Mouse (Mus musculus) forebrain, embryonic 11.5 days (tissue): Measurements from ENCODE around the gene Gm19684. TPM values are rescaled to one million over a fixed set of nuclear protein-coding genes. Genes with fewer than 3 reads are reported as not detected.
"Not testable (repeated sequence)": the region's sequence is repeated elsewhere in the genome, so short reads cannot be mapped to it uniquely, and the experiment has no call there.

Experiments used
- ATAC-seq: fragments of 200-750 bp; cut with Nextera tagmentation; replicated peaks from 2 replicates; pipeline ENCODE4 v1.8.0; 2017; ENCODE audit warnings: moderate TSS enrichment; ENCODE audit not compliant: low FRiP score
- DNase-seq: peaks from one replicate; pipeline ENCODE4 v3.0.0-alpha.2; 2017; ENCODE audit warnings: low spot score
- H3K27ac ChIP-seq: fragments of 300-500 bp; sonication (generic); 2 replicates; pipeline ENCODE4 v1.5.1; 2014; ENCODE audit warnings: low read depth, low read length
- H3K27me3 ChIP-seq: fragments of 300-500 bp; sonication (generic); 2 replicates; pipeline ENCODE4 v1.6.1; 2014; ENCODE audit warnings: mild to moderate bottlenecking, low read length, mixed read lengths; ENCODE audit not compliant: control insufficient read depth, insufficient read depth
- H3K36me3 ChIP-seq: fragments of 300-500 bp; sonication (generic); 2 replicates; pipeline ENCODE4 v1.6.1; 2014; ENCODE audit warnings: mild to moderate bottlenecking, low read length, moderate library complexity, mixed read lengths; ENCODE audit not compliant: control insufficient read depth, insufficient read depth
- H3K4me1 ChIP-seq: fragments of 300-500 bp; sonication (generic); replicated peaks from 2 replicates; pipeline ENCODE4 v1.6.1; 2014; ENCODE audit warnings: low read length, mixed read lengths; ENCODE audit not compliant: control insufficient read depth, insufficient read depth
- H3K4me2 ChIP-seq: fragments of 300-500 bp; sonication (generic); 2 replicates; pipeline ENCODE4 v1.6.1; 2014; ENCODE audit warnings: low read depth, mild to moderate bottlenecking, low read length, moderate library complexity, mixed read lengths; ENCODE audit not compliant: severe bottlenecking
- H3K4me3 ChIP-seq: fragments of 300-500 bp; sonication (generic); 2 replicates; pipeline ENCODE4 v1.5.1; 2014; ENCODE audit warnings: low read depth, low read length
- H3K9ac ChIP-seq: fragments of 300-500 bp; sonication (generic); 2 replicates; pipeline ENCODE4 v1.6.1; 2014; ENCODE audit warnings: low read length
- H3K9me3 ChIP-seq: fragments of 300-500 bp; sonication (generic); 2 replicates; pipeline ENCODE4 v1.6.1; 2016; ENCODE audit warnings: low read length, mixed read lengths; ENCODE audit not compliant: control insufficient read depth
- WGBS: fragments of 180-500 bp; shearing (Covaris S2); extraction: QIAGEN DNeasy Blood & Tissue Kit; methylation state at CpG from one replicate; pipeline ENCODE4 v1.1.7; 2014; 5-methylcytosine and 5-hydroxymethylcytosine counted together
- polyA plus RNA-seq: library from polyadenylated mRNA; unstranded; fragments of >200 nt; fragmentation: Nextera tagmentation; extraction: Ambion mirVana; gene quantifications from 2 replicates; pipeline ENCODE4 v1.2.1, GENCODE M21; 2014

Gm19684 gene
- polyA plus RNA-seq, 1 experiment from 2014 or later = not detected

DNA sequence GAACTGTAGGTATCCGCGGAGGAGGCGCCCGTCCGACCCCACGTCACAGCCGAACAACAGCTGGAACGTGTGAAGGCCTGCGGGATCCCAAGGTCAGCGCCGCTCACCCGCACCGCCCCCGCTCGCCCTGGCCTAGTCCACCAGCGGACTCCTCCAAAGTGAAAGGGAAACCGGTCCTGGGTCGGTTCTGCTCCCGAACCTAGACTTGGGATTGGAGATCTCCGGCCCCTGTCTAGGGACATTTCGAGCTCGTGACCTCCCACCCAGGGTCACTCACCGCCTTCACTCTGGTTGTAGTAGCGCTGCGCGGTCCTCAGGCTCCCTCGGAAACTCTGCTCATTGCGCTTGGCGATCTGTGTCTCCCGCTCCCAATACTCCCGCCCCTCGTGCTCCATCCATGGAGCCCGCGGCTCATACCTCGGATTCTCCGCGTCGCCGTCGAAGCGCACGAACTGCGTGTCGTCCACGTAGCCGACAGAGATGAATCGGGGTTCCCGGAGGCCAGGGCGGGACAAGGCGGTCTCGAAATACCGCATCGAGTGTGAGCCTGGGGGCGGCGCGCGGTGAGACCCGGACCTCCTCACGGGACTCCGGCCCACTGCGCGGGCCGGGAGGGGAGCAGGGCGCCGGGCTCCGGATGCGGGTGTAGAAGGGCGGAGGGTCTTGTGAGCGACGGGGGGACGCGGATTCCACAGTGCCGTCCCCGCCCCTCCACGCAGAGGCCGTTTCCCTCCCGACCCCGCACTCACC lies 23.8 kb downstream of the Gm19684 start:
- Histone ChIP-seq H3K4me1 (0 out of 2 replicates have a peak, but pooled peaks cover 3% of the 10 kb centered on the region), H3K9ac (no peak overlapping the region), H3K4me2 (peak overlapping the region; percentile 34; the same call in 1 of the 2 replicates), H3K36me3 (no peaks in the 10 kb centered on the region), H3K9me3 (no peaks in the 10 kb centered on the region), H3K27ac (no peak overlapping the region), H3K4me3 (peak overlapping the region; percentile 19), H3K27me3 (peaks cover 24% of the 10 kb centered on the region)
- 3% methylated on average over 75 of the region's 78 CpGs for WGBS
- ATAC-seq = peak; percentile 39; the same call in 1 of the 2 replicates
- peak; percentile 54 for DNase-seq

DNA sequence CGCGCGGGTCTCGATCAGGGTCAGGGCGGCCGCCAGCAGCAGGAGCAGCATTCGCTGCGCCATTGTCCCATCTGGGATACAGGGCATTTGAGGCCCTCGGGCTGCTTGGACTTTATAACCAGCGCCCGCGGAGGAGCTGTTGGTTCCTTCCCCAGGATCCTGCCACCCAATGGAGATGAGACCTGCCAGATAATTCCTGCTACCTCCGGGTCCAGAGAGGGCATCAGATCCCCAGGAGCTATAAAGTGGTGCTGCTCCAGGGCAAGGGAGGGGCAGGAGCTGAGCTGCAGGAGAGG lies 24.3 kb downstream of the Gm19684 start:
- H3K4me2 ChIP-seq = peak overlapping the region; percentile 34; the same call in 1 of the 2 replicates
- not testable (repeated sequence) for H3K9ac ChIP-seq, ATAC-seq, H3K36me3 ChIP-seq, H3K27ac ChIP-seq, H3K4me1 ChIP-seq, DNase-seq, H3K9me3 ChIP-seq
- WGBS = under 1% methylated on average over 13 of the region's 13 CpGs
- H3K27me3 ChIP-seq = peaks cover 24% of the 10 kb centered on the region
- H3K4me3 ChIP-seq = peak overlapping the region; percentile 19; the same call in 1 of the 2 replicates

DNA sequence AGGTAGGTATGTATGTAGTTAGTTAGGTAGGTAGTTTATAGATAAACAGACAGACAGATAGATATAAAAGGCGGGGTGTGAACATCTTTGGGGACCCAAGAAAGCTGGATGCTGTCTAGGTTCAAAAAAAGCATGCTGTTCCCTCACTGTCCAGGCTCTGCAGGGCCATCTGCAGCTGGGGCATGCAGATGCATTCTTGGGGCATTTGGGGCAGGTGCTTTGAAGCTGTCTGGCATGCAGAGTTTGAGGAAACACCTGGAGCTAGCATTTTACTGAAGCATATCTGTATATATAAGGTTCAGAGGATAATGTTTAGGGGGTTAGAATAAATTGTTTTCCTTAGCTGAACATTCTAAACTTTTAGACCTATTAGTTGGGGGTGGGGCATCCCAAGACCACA lies 25.5 kb downstream of the Gm19684 start:
- not testable (repeated sequence) for H3K36me3 ChIP-seq, H3K4me3 ChIP-seq, H3K4me2 ChIP-seq, H3K27ac ChIP-seq, H3K9ac ChIP-seq, DNase-seq, ATAC-seq, H3K4me1 ChIP-seq, H3K9me3 ChIP-seq
- WGBS = 80% methylated on average over 1 of the region's 1 CpGs
- H3K27me3 ChIP-seq = peaks cover 24% of the 10 kb centered on the region

- peaks cover 24% of the 10 kb centered on the region for H3K27me3 ChIP-seq
- WGBS = 68% methylated on average over 5 of the region's 5 CpGs
These were observed 27.0 kb downstream of the Gm19684 start for GRCm38 (mm10) chr17:36148468-36148867.

DNA sequence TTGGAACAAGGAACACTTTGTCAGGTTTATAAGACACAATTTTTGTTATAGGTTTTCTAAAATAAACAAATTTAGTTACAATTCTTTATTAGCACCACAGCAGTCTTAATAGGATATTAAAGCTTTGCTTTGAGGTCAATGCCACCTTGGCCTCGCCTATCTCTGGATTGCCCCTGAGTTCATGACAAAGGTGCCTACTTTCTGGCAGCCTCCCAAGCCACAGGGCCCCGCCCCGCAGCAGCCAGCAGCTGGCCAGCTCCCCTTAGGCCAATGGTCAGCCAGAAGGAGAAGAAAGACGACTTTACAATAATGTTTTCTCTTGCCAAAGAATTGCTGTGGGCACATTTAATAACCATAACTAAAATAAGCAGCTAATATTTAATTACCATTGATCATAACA lies 29.7 kb downstream of the Gm19684 start:
- DNase-seq, H3K4me3 ChIP-seq, H3K9ac ChIP-seq, H3K27ac ChIP-seq, H3K36me3 ChIP-seq, H3K27me3 ChIP-seq, H3K9me3 ChIP-seq, H3K4me2 ChIP-seq, ATAC-seq, H3K4me1 ChIP-seq: not testable (repeated sequence)
- 47% methylated on average over 4 of the region's 4 CpGs for WGBS

More at GRCm38 (mm10) chr17:36148468-36148867, 27.0 kb downstream of the Gm19684 start:
- not testable (repeated sequence) for H3K4me3 ChIP-seq, H3K4me2 ChIP-seq, H3K9me3 ChIP-seq, H3K36me3 ChIP-seq, H3K9ac ChIP-seq, H3K27ac ChIP-seq, H3K4me1 ChIP-seq, DNase-seq, ATAC-seq

DNA sequence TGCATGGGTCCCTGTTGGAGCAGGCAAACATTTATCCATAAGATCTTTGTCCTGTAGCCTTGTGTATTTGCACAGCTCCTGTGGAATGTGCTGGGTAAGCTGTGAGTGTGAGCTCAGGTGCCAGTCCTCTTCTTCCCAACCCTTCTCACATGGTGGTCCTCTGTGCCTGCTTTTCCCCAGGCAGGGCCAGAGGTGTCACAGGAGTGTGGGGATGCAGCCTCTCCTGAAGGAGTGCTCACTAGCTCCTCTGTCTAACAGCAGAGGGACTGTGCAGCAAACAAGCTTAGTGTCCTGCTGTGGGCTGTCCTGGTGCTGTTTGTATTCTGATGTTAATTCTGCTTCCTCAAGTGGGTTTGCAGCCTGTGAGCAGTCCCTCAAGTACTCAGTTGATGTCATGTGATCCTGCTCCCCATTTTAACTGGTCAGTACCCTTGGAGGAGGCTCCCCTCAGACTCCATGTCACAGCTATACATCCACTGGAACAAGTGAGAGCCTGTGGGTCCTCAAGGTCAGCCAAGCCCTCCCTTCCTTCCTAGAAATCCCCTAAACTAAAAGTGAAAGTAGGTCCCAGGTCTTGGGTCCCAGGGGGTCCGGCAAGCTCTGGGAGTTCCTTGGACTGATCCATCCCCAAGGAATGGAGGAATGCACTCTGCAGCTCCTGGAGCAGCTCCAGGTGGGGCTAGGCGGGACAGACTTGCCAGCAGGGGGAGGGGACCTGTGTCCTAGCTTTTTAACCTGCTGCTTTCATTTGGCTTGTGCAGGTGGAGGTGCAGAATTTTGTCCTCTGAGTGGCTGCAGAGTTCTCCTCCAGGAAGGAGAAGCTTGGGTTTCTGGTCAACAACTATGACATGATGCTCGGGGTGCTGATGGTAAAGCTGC lies 33.0 kb downstream of the Gm19684 start:
- no peak overlapping the region for H3K4me2 ChIP-seq
- 19% methylated on average over 3 of the region's 3 CpGs for WGBS
- H3K9ac ChIP-seq = no peak overlapping the region
- no peak for ATAC-seq
- peaks cover 10% of the 10 kb centered on the region; the same call in 1 of the 2 replicates for H3K27me3 ChIP-seq
- H3K36me3 ChIP-seq = no peaks in the 10 kb centered on the region
- H3K4me1 ChIP-seq = no peaks in the 10 kb centered on the region
- H3K9me3 ChIP-seq = no peaks in the 10 kb centered on the region
- no peak overlapping the region for H3K4me3 ChIP-seq
- H3K27ac ChIP-seq = no peak overlapping the region
- no peak for DNase-seq

DNA sequence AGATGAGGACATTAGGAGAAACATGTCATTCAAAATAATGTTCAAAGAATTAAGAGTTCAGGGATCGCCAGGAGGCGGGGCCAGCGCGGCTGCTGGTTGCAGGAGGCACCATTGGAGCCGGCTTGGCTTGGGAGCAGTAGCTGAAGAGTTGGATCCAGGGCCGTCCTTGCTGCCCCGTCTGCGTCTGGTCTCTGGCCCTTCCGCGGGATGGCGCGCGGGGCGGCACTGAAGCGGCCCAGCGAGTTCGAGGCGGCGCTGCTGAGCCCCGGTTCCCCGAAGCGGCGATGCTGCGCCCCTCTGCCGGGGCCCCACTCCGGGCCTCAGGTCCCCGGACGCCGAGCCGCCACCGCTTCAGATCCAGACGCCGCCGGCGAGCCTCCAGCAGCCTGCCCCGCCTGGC lies 36.3 kb downstream of the Gm19684 start:
- ATAC-seq (0 out of 2 replicates have a peak, but pooled peaks have one; percentile 46), DNase-seq (peak; percentile 64)
- not testable (repeated sequence) for H3K27ac ChIP-seq, H3K4me1 ChIP-seq, H3K9ac ChIP-seq, H3K9me3 ChIP-seq, H3K36me3 ChIP-seq
- H3K27me3 ChIP-seq = peaks cover 34% of the 10 kb centered on the region
- H3K4me2 ChIP-seq = peak overlapping the region; percentile 46; the same call in 1 of the 2 replicates
- H3K4me3 ChIP-seq = peak overlapping the region; percentile 21
- 0% methylated on average over 36 of the region's 36 CpGs for WGBS

DNA sequence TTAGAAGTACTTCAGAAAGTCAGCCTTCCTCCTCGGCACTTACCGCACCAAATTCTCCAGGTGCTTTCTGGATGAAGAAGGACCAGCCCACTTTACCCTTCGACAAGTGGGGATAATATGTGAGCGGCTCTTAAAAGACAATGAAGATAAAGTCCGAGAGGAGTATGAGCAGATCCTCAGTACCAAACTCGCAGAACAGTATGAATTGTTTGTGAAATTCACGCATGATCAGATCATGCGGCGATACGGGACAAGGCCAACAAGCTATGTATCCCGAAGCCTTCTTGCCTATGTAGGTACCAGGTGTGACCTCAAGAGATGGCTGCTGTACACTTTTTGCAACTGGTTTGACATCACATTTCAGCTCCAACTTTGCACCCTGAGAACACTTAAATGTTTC lies 36.8 kb downstream of the Gm19684 start:
- H3K4me1 ChIP-seq, DNase-seq, H3K27ac ChIP-seq, H3K4me3 ChIP-seq, ATAC-seq, H3K9me3 ChIP-seq, H3K36me3 ChIP-seq, H3K9ac ChIP-seq: not testable (repeated sequence)
- WGBS = 6% methylated on average over 11 of the region's 11 CpGs
- peak overlapping the region; percentile 46; the same call in 1 of the 2 replicates for H3K4me2 ChIP-seq
- H3K27me3 ChIP-seq = peaks cover 36% of the 10 kb centered on the region
